Mouse (Mus musculus) embryo, embryonic 10 days (tissue): ENCODE data around the gene Slc30a1.

ENCODE experiments used
- DNase-seq: peaks from one replicate; pipeline ENCODE4 v3.0.0-alpha.2; 2015; ENCODE audit warnings: low spot score

Gene Slc30a1

GRCm38 (mm10) chr1:191906571-191907430 is at the start of gene Slc30a1:
Gene Slc30a1 (plus strand): TSS chr1:191906767.
- DNase-seq = peak; percentile 92

GRCm38 (mm10) chr1:191856886-191857651 is 49.5 kb upstream of the Slc30a1 start:
- no peak for DNase-seq

- no peak for DNase-seq
Observed at GRCm38 (mm10) chr1:191858136-191858535, 48.4 kb upstream of the Slc30a1 start.

- DNase-seq = no peak
Observed at GRCm38 (mm10) chr1:191859847-191860246, 46.7 kb upstream of the Slc30a1 start.

GRCm38 (mm10) chr1:191861247-191861646 is 45.3 kb upstream of the Slc30a1 start:
- DNase-seq = no peak

DNA sequence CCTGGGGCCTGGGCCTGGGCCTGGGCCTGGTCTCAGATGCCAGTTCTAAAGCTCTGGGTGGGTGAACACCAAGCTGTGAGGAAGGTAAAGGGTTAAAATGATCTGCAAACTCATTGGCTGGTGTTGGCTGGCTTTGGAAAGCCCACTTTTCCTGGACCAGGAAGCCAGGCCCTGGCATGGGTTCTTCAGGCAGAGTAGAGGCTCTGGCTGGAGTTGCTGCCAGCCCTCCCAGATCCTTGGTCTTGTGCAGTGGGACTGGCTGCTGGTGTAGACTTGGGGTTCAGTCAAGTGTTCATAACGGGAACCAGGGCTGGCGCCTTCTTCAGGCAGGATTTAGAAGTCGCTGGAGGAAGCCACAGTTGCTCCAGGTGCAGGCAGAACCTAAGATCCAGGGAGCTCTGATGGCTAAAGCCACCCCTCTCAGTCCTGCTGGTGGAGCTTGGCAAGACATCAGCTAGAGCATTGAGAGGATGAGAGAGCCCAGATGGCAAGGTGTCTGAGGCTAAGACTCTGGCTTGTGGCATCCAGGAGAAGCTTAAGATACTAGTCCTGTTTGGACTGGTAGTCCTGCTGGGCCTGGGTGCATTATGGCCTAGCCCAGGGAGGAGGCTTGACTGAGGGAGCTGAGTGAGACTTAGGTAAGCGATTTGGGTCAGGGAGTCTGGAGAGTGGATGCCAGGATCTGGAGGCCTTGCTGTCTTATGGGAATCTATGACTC is 42.6 kb upstream of the Slc30a1 start:
- DNase-seq = no peak

DNA sequence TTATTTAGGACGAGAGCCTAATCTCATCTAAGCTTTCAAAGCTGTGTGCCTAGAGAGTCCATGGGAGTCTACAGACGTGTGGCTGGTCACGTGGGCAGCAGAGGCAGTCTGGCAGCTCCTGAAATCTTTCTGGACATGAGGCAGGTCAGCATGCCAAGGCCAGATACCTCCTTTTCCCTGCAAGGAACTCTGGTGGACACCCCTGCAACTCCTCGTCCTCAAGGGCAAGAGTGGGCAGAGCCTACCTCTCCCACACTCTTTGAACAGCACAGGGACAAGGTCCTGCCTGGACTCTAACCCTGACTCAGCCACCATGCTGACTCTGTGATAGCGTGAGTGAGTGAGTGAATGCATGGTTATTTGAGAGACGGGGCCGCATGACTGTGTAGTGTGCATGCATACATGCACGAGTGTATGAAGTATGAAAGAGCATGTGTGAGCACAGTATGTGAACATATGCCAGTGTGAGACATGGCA is 42.0 kb upstream of the Slc30a1 start:
- DNase-seq = no peak

DNA sequence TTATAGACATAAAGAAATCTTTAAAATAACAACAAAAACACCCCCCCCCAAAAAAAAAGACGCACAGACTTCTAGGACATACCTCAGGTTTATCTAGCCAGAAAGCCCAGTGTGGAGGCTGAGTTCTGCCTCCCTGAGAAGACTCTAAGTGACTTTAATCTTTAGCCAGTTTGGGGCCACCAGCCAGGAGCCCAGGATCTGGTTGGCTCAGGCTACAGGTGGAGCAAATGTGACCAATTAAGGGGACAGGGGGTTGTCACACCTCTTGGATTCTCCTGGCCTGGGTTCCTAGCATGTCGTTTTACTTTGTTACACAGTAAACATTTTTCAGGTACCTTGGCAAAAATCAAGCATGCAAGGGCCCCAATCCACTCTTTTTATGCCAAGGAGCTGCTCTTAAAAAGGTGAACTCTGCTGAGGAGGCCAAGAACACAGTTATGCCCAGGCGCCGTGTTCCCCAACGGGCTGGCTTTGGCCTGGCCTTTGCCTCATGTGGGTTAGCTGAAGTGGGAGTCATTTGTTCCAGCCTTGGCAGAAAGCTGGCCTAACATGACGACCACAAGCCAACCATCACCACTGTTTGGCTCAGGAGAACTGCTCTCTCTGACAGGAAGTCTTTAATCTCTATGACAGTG is 34.4 kb upstream of the Slc30a1 start:
- DNase-seq = no peak

DNA sequence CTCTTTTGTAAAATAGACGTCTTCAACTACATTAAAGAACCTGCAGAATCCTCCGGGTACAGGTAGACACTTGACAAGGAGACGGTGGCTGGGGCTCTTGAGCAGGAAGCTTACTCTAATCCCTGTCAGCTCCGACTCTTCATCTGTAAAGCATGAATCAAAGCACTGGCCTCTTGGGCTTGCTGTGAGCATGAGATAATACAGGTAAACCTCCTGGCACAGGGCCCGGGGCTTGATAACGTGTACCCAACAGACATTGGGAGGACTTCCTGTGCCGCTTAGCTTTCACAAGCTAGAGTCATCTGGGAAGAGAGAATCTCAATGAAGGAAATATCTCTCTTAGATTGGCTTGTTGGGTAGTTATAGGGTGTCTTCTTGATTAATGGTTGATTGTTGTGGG is 31.6 kb upstream of the Slc30a1 start:
- no peak for DNase-seq

- DNase-seq = no peak
Observed at GRCm38 (mm10) chr1:191875683-191876305, 30.8 kb upstream of the Slc30a1 start.

GRCm38 (mm10) chr1:191877681-191878080 is 28.9 kb upstream of the Slc30a1 start:
- no peak for DNase-seq

GRCm38 (mm10) chr1:191878518-191878921 is 28.0 kb upstream of the Slc30a1 start:
- DNase-seq = no peak

GRCm38 (mm10) chr1:191880247-191880646 is 26.3 kb upstream of the Slc30a1 start:
- DNase-seq = no peak

DNA sequence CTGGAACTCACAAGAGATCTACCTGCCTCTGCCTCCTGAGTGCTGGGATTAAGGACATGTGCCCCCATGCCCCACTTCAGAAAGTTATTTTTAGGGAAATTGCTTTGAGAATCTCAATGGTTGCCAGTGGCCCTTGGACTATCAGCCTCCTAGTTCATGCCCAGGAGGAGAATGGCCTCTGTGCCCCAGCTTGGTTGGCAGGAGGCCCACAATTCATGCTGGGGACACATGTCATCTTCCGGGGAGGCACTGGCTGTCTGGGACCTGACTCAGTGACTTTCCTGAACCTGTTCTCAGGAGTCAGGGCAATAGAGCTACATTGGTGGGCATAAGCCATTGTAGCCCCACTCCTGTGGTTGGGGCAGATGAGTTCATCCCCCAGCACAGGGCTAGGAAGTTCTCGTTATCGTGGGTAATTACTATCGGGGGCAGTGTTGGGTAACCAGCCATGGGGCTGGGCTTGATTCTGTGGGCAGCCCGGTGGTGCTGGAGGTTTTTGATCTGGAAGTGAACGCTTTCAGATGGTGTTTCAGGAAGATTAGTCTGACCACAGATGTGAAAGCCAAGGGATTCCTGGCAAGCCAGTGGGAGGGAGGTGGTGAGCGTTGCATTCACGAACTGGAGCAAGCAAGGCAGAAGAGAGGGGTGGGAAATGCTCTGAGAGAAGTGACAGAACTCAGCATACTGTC is 25.5 kb upstream of the Slc30a1 start:
- no peak for DNase-seq

DNA sequence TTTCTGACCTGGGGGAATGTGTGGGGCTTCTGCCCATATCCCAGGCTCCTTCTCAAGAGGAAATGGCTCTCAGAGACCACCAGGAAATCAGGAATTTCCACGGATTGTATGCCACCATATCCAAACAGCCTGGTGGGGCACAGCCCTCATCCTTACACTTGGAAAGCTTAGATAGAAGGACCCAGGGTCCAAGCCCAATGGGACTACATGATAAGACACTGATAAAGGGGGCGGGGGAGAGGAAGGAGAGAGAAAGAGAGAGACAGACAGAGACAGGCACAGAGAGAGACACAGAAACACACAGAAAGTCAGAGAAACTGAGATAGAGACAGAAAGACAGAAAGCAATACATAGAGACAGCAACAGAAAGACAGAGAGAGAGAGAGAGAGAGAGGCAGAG is 24.9 kb upstream of the Slc30a1 start:
- DNase-seq = no peak

- no peak for DNase-seq
Observed at GRCm38 (mm10) chr1:191882474-191883206, 23.9 kb upstream of the Slc30a1 start.

GRCm38 (mm10) chr1:191883654-191884053 is 22.9 kb upstream of the Slc30a1 start:
- DNase-seq = no peak

DNA sequence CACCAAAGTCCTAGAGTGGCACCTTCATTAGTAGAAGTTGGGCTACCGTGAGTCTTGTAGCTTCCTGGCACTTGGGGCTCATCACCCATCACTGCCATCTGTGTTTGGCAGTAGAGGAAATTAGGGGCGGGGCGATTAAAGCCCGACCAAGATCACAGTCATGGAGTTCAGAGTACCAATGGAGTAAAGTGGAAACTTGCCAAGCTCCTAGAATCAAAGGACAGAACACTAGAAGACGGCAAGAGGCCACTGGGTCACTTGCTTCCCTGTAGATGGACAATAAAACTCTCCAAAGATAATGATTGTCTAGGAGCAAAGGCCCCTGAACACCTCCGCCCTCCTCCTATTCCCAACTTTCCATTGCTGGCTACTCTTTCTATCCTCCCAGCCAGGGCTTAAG is 14.7 kb upstream of the Slc30a1 start:
- no peak for DNase-seq

DNA sequence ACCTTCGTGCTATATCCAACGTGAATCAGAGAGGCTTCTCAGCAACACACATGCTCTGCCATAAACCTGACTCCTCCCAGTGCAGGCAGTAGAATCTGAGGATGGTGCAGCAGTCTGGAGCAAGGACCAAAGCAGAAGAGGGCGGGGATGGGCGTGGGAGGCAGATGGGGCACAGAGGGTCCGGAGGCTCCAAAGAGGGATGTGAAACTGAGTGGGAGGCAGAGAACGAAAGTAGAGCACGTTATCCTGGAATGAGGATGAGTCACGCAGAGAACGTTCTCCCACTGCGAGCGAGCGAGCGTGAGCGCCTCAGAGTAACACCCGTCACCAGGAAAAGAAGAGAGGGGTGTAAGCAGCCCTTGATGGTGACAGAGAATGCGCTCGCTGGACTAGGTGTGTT is 12.2 kb upstream of the Slc30a1 start:
- no peak for DNase-seq

- no peak for DNase-seq
Observed at GRCm38 (mm10) chr1:191894857-191895256, 11.7 kb upstream of the Slc30a1 start.
